Mouse (Mus musculus) urinary bladder, postnatal 0 days (tissue): ENCODE measurements around the gene Gabpb2. TPM values are rescaled to one million over a fixed set of nuclear protein-coding genes. Genes with fewer than 3 reads are reported as not detected.

Source experiments
- microRNA-seq: library from miRNA; unstranded; fragments of <30 nt; microRNA quantifications from one replicate; pipeline ENCODE4, GENCODE M21; 2016
- polyA plus RNA-seq: library from polyadenylated mRNA; unstranded; fragments of >200 nt; fragmentation: Nextera tagmentation; extraction: Ambion mirVana; gene quantifications from 2 replicates; pipeline ENCODE4 v1.2.1, GENCODE M21; 2015

The Gabpb2 gene
- polyA plus RNA-seq = 3.8 and 4.0 TPM in 2 replicates

DNA sequence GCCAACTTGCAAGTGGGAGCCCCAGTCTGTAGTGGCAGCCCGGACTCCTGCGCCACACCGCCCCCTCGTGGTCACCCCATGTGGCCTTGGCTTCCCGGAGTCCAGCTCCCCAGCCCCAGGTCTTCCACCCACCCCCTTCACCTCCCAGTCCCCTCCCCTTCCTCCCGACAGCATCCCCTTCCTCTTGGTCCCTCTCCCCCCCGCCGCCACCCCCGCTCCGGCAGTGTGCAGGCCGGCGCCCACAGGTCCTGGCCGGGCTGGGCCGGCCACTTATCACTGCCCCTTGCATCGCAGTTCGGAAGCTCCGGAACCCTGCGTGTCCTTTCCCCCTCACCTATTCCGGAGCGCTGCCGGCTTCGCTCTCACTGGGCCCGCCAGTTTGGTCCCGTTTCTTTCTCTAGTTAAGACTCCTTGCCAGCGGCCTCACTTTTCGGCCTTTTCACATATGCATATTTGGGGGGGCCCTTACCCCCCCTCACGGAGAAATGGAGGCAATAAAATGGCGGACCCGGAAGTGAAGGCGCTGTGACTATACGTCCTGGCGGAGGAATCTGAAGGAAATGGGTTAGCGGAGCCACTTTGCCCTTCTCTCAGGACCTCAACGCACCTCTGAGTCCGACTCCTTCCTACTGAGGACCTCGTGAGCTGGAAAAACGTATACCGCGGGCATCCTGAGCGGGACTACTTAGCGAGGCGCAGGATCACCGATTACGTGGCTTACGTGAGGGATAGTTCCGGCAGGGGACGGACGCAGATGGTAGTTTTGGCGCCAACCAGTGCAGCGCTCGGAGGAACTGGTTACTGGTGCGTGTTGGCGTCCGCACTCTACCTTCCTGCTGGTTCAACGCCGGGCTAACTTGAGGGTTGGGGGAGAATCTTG is at the start of gene Gabpb2:
Gene Gabpb2 (minus strand): TSS at position 662 of the 880 bp plus-strand sequence.

GRCm38 (mm10) chr3:95250783-95251424 is 33.2 kb upstream of the Gabpb2 start, which contains the start of gene Bnipl:
TSS of gene Bnipl (minus strand) at chr3:95251193.

GRCm38 (mm10) chr3:95241498-95241897 is 23.8 kb upstream of the Gabpb2 start, which contains the start of gene Gm128:
TSS of gene Gm128 (minus strand) at chr3:95241598.

DNA sequence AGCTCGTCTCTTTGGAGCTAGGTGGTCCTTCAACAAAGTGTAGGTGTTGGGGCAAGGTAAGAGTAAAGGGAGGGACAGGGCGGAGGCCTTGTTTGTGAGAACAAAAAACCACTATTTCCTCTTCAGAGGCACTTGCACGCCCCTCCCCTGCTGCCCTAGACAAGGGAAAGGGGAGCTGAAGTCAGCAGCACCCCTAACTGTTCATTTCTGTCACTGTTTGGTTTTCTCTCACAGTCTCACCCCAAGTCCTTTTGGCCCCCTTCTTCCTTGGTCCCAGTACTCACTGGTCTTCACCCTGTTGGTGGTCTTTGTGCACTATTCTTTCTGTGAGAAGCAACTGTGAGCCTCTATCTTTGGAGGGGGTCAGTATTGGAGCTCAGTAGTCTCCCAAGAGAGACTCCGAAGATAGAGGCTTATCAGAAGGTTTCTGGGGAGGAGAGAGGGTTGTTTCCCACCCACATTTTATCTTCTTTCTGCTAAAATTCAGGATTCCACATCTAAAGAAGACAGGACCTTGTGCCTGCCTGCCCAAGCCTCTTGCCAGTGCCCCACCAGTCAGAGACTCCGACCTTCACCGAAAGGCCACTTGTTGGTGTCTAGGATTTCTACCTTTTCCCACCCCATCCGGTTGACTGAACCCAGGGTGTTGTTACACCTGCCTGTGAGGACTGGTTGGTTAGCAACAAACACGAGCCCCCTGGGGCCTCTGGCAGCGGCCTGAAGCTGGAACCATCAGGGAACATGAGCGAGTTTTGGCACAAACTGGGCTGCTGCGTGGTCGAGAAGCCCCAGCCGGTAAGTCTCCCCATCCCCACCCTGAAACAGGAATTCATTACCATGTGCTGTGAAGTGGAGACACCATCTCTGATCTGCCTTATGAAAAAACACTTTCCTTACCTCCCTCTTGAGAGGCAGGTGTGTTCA is 13.8 kb upstream of the Gabpb2 start, which contains the start of gene Mllt11:
Gene Mllt11 (minus strand): TSS at position 874 of the 924 bp plus-strand sequence.

DNA sequence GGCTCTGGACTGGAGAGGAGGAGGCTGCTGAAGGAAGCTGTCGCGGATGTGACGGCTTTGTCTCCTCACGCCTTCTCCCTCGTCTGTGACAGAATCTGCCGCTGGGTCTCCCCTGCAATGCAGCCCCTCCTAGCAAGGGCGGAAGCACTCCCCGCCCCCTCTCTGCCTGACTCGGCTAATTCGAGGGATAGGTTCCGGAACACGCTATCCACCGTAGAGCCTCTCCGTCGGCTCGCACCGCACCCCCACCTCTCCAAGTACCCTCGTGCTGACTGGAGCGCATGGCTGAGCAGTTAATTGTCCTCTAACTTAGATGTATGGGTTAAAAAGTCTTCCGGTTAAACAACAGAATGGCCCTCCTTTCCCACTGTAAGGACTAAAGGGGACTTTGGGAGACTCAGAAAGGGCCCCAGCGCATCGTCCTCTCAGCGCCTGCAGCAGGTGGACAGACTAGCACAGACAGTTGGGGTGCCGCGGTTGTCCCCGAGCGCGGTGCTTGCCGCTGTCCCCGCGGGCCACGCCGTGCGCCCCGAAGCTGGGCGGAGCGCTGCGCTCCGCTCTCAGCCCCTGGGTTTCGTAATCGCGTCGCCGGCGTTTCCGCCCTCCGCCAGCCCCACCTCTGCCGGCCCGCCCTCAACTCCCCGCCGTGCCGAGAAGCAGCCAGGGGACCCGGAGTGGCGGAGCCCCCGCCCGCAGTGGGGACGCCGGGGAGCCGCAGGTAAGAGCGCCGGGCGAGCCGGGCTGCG is 10.6 kb upstream of the Gabpb2 start, which contains the start of gene Cdc42se1:
Gene Cdc42se1 (plus strand): TSS at position 585 of the 746 bp plus-strand sequence.

DNA sequence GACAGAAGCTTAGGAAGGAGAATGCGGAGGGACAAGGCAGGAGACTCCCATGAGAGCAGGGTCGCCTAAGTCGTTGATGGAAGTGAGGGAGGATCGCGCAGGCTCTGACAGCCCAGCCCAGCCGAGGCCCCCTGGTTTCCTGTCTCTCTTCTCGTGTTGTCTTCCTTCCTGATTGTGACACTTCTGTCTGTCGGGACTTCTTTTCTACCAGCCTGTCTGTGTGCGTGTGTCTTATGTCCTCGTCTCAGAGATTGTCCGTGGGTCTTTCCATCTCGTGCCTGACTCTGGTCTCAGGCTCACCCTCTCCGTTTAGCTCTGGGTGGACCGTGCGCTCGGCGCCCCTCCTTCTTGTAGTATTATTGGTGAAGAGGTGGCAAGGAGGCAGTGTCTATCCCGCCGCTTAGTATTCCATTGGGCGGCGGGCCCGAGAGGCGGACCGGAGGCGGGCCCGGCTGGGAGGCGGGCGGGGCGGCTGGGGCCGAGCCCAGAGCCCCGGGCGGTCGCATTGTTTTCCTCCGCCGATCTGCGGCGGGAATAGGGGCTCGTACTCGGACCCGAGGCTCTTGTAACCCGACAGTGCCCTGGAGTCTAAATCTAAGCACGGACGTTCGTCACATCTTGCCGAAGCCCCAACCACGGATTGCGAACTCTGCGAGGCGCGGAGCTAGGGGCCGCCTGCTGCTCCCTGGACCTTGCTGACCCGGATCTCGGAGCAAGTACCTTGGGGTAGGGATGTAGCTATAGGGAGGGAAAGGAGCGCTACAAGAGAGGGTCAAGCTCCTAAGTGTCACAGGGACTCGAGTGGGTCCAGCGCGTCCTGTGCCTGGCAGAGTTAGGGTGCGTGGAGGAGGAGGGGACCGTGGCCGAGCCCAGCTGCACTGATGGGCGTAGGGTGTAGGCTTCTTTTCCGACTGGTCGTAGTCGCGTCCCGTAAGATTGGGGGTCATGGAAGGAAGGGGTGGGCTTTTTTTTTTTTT is 57.4 kb downstream of the Gabpb2 start, which contains the start of gene Sema6c:
Gene Sema6c (plus strand): TSS at position 471 of the 977 bp plus-strand sequence.

GRCm38 (mm10) chr3:95141952-95142616 is 75.6 kb downstream of the Gabpb2 start, which contains the start of gene Tnfaip8l2:
TSS of gene Tnfaip8l2 (minus strand) at chr3:95142360.

GRCm38 (mm10) chr3:95133680-95134101 is 84.0 kb downstream of the Gabpb2 start, which contains the start of the genes Scnm1 and Lysmd1:
TSS of gene Scnm1 (minus strand) at chr3:95134011.
TSS of gene Lysmd1 (plus strand) at chr3:95134088.

Small RNAs within 50 kb of the gene (microRNA-seq; reads per million reads assigned to microRNA genes)
- gene Mir8099-1 = not detected

Other genes starting within 250 kb of the Gabpb2 start
- gene Pi4kb, start 243.2 kb downstream of the Gabpb2 start, polyA plus RNA-seq = 16.9 and 20.8 TPM in 2 replicates
- gene Zfp687, start 202.5 kb downstream of the Gabpb2 start, polyA plus RNA-seq = 10.1 and 10.3 TPM in 2 replicates
- 173 and 183 TPM in 2 replicates for gene Psmd4, start 175.3 kb downstream of the Gabpb2 start, polyA plus RNA-seq
- 15.7 and 18.3 TPM in 2 replicates for gene Pip5k1a, start 111.0 kb downstream of the Gabpb2 start, polyA plus RNA-seq
- gene Vps72, start 106.9 kb downstream of the Gabpb2 start, polyA plus RNA-seq = 55.1 and 64.5 TPM in 2 replicates
- gene Tmod4, start 93.4 kb downstream of the Gabpb2 start, polyA plus RNA-seq = 0.53 and 0.96 TPM in 2 replicates
- gene Scnm1, start 83.9 kb downstream of the Gabpb2 start, polyA plus RNA-seq = 31.7 and 43.2 TPM in 2 replicates
- gene Lysmd1, start 83.8 kb downstream of the Gabpb2 start, polyA plus RNA-seq = 7.1 and 8.2 TPM in 2 replicates
- 5.4 and 12.3 TPM in 2 replicates for gene Tnfaip8l2, start 75.6 kb downstream of the Gabpb2 start, polyA plus RNA-seq
- 0.99 and 1.9 TPM in 2 replicates for gene Sema6c, start 57.5 kb downstream of the Gabpb2 start, polyA plus RNA-seq
- gene Cdc42se1, start 10.8 kb upstream of the Gabpb2 start, polyA plus RNA-seq = 66.3 and 71.6 TPM in 2 replicates
- 4.9 and 5.8 TPM in 2 replicates for gene Mllt11, start 14.3 kb upstream of the Gabpb2 start, polyA plus RNA-seq
- 0.28 and 0.31 TPM in 2 replicates for gene Gm128, start 23.7 kb upstream of the Gabpb2 start, polyA plus RNA-seq
- gene Bnipl, start 33.3 kb upstream of the Gabpb2 start, polyA plus RNA-seq = 5.2 and 6.8 TPM in 2 replicates
- 42.4 and 43.8 TPM in 2 replicates for gene Mindy1, start 63.4 kb upstream of the Gabpb2 start, polyA plus RNA-seq
- gene Prune1, start 64.2 kb upstream of the Gabpb2 start, polyA plus RNA-seq = 13.8 and 14.0 TPM in 2 replicates
- gene Anxa9, start 89.3 kb upstream of the Gabpb2 start, polyA plus RNA-seq = 6.6 and 9.3 TPM in 2 replicates
- gene Cers2, start 96.9 kb upstream of the Gabpb2 start, polyA plus RNA-seq = 108 and 111 TPM in 2 replicates
- gene Setdb1, start 139.3 kb upstream of the Gabpb2 start, polyA plus RNA-seq = 11.0 and 12.2 TPM in 2 replicates
- gene 4930558C23Rik, start 184.9 kb upstream of the Gabpb2 start, polyA plus RNA-seq = not detected in 2 replicates
- gene Arnt, start 216.5 kb upstream of the Gabpb2 start, polyA plus RNA-seq = 21.4 and 25.2 TPM in 2 replicates